Mouse (Mus musculus): ENCODE measurements around the gene Cfap45. TPM values are rescaled to one million over a fixed set of nuclear protein-coding genes. Genes with fewer than 3 reads are reported as not detected.

The Cfap45 gene
- polyA plus RNA-seq, 1 experiment from 2014 or later, result 2.6 TPM

- Histone ChIP-seq H3K9ac (no peak overlapping the region), H3K27me3 (no peaks in the 10 kb centered on the region), H3K4me1 (peaks cover 7% of the 10 kb centered on the region; the same call in 1 of the 2 replicates), H3K9me3 (no peaks in the 10 kb centered on the region), H3K27ac (no peak overlapping the region), H3K4me2 (no peak overlapping the region), H3K4me3 (replicated peaks) (no peak overlapping the region), H3K36me3 (replicated peaks) (no peaks in the 10 kb centered on the region)
- WGBS, result 53% methylated on average over 8 of the region's 8 CpGs
- no peak for ATAC-seq (ENCODE audit: low FRiP score)
These were observed 10.6 kb upstream of the Cfap45 start for GRCm38 (mm10) chr1:172509983-172510382.

- no peak overlapping the region for H3K4me2 ChIP-seq
- peak; percentile 50 for ATAC-seq (ENCODE audit: low FRiP score)
These were observed 10.1 kb upstream of the Cfap45 start for GRCm38 (mm10) chr1:172510421-172510972.

GRCm38 (mm10) chr1:172512962-172513361 is 7.6 kb upstream of the Cfap45 start:
- no peak overlapping the region for H3K4me3 ChIP-seq (replicated peaks)
- peaks cover 7% of the 10 kb centered on the region; the same call in 1 of the 2 replicates for H3K4me1 ChIP-seq
- H3K36me3 ChIP-seq (replicated peaks), result no peaks in the 10 kb centered on the region
- ATAC-seq (ENCODE audit: low FRiP score), result no peak
- 35% methylated on average over 13 of the region's 13 CpGs for WGBS
- 0 out of 2 replicates have a peak, but pooled peaks cover 1% of the 10 kb centered on the region for H3K9me3 ChIP-seq
- no peaks in the 10 kb centered on the region for H3K27me3 ChIP-seq
- no peak overlapping the region for H3K27ac ChIP-seq
- H3K4me2 ChIP-seq, result peak overlapping the region; percentile 15; the same call in 1 of the 2 replicates
- H3K9ac ChIP-seq, result no peak overlapping the region

More at GRCm38 (mm10) chr1:172510421-172510972, 10.1 kb upstream of the Cfap45 start:
- H3K4me3 ChIP-seq (replicated peaks), result no peak overlapping the region
- H3K27ac ChIP-seq, result no peak overlapping the region
- H3K9ac ChIP-seq, result no peak overlapping the region
- 21% methylated on average over 13 of the region's 13 CpGs for WGBS
- no peaks in the 10 kb centered on the region for H3K9me3 ChIP-seq
- no peaks in the 10 kb centered on the region for H3K36me3 ChIP-seq (replicated peaks)
- peaks cover 7% of the 10 kb centered on the region; the same call in 1 of the 2 replicates for H3K4me1 ChIP-seq
- H3K27me3 ChIP-seq, result no peaks in the 10 kb centered on the region

- no peak overlapping the region for H3K9ac ChIP-seq
- H3K36me3 ChIP-seq (replicated peaks), result no peaks in the 10 kb centered on the region
- WGBS, result 92% methylated on average over 17 of the region's 17 CpGs
- H3K9me3 ChIP-seq, result 0 out of 2 replicates have a peak, but pooled peaks cover 3% of the 10 kb centered on the region
- H3K27me3 ChIP-seq, result no peaks in the 10 kb centered on the region
- no peak overlapping the region for H3K27ac ChIP-seq
- H3K4me1 ChIP-seq, result peaks cover 7% of the 10 kb centered on the region; the same call in 1 of the 2 replicates
- ATAC-seq (ENCODE audit: low FRiP score), result no peak
- no peak overlapping the region for H3K4me3 ChIP-seq (replicated peaks)
- no peak overlapping the region for H3K4me2 ChIP-seq
These were observed 6.9 kb upstream of the Cfap45 start for GRCm38 (mm10) chr1:172513525-172514212.

GRCm38 (mm10) chr1:172514213-172514529 is 6.4 kb upstream of the Cfap45 start:
- ATAC-seq (ENCODE audit: low FRiP score), result no peak
- no peaks in the 10 kb centered on the region for H3K27me3 ChIP-seq
- H3K4me1 ChIP-seq, result peaks cover 7% of the 10 kb centered on the region; the same call in 1 of the 2 replicates
- no peak overlapping the region for H3K27ac ChIP-seq
- H3K9me3 ChIP-seq, result 0 out of 2 replicates have a peak, but pooled peaks cover 3% of the 10 kb centered on the region
- no peaks in the 10 kb centered on the region for H3K36me3 ChIP-seq (replicated peaks)
- 90% methylated on average over 4 of the region's 4 CpGs for WGBS
- no peak overlapping the region for H3K9ac ChIP-seq
- H3K4me3 ChIP-seq (replicated peaks), result no peak overlapping the region
- H3K4me2 ChIP-seq, result no peak overlapping the region

- H3K27ac ChIP-seq, result no peak overlapping the region
- WGBS, result 87% methylated on average over 7 of the region's 7 CpGs
These were observed 5.9 kb upstream of the Cfap45 start for GRCm38 (mm10) chr1:172514551-172515268.

GRCm38 (mm10) chr1:172515396-172515795 is 5.2 kb upstream of the Cfap45 start:
- H3K27ac ChIP-seq, result no peak overlapping the region
- 0 out of 2 replicates have a peak, but pooled peaks cover 3% of the 10 kb centered on the region for H3K9me3 ChIP-seq
- no peaks in the 10 kb centered on the region for H3K27me3 ChIP-seq
- H3K4me1 ChIP-seq, result peaks cover 10% of the 10 kb centered on the region
- ATAC-seq (ENCODE audit: low FRiP score), result no peak
- 76% methylated on average over 1 of the region's 1 CpGs for WGBS
- H3K4me2 ChIP-seq, result no peak overlapping the region
- no peak overlapping the region for H3K9ac ChIP-seq
- H3K4me3 ChIP-seq (replicated peaks), result no peak overlapping the region
- no peaks in the 10 kb centered on the region for H3K36me3 ChIP-seq (replicated peaks)

More at GRCm38 (mm10) chr1:172514551-172515268, 5.9 kb upstream of the Cfap45 start:
- no peaks in the 10 kb centered on the region for H3K36me3 ChIP-seq (replicated peaks)
- H3K9me3 ChIP-seq, result 0 out of 2 replicates have a peak, but pooled peaks cover 3% of the 10 kb centered on the region
- peaks cover 7% of the 10 kb centered on the region; the same call in 1 of the 2 replicates for H3K4me1 ChIP-seq
- ATAC-seq (ENCODE audit: low FRiP score), result no peak
- H3K4me2 ChIP-seq, result no peak overlapping the region
- H3K9ac ChIP-seq, result no peak overlapping the region
- no peak overlapping the region for H3K4me3 ChIP-seq (replicated peaks)
- H3K27me3 ChIP-seq, result no peaks in the 10 kb centered on the region

- Histone ChIP-seq H3K27ac (no peak overlapping the region), H3K4me2 (no peak overlapping the region), H3K9ac (no peak overlapping the region), H3K4me3 (replicated peaks) (no peak overlapping the region), H3K9me3 (0 out of 2 replicates have a peak, but pooled peaks cover 3% of the 10 kb centered on the region), H3K4me1 (peaks cover 16% of the 10 kb centered on the region), H3K27me3 (peaks cover 9% of the 10 kb centered on the region; the same call in 1 of the 2 replicates), H3K36me3 (replicated peaks) (no peaks in the 10 kb centered on the region)
- 73% methylated on average over 4 of the region's 4 CpGs for WGBS
- ATAC-seq (ENCODE audit: low FRiP score), result no peak
These were observed 2.6 kb upstream of the Cfap45 start for GRCm38 (mm10) chr1:172518013-172518412.

- Histone ChIP-seq H3K36me3 (replicated peaks) (no peaks in the 10 kb centered on the region), H3K27me3 (peaks cover 9% of the 10 kb centered on the region; the same call in 1 of the 2 replicates), H3K4me3 (replicated peaks) (no peak overlapping the region), H3K4me1 (peaks cover 16% of the 10 kb centered on the region), H3K9ac (no peak overlapping the region), H3K4me2 (no peak overlapping the region), H3K27ac (no peak overlapping the region), H3K9me3 (0 out of 2 replicates have a peak, but pooled peaks cover 3% of the 10 kb centered on the region)
- WGBS, result 77% methylated on average over 6 of the region's 6 CpGs
- no peak for ATAC-seq (ENCODE audit: low FRiP score)
These were observed 957 bp upstream of the Cfap45 start for GRCm38 (mm10) chr1:172519644-172520043.

GRCm38 (mm10) chr1:172522524-172522923 is 1.9 kb downstream of the Cfap45 start:
- Histone ChIP-seq H3K27me3 (peaks cover 14% of the 10 kb centered on the region), H3K36me3 (replicated peaks) (no peaks in the 10 kb centered on the region), H3K4me2 (no peak overlapping the region), H3K27ac (no peak overlapping the region), H3K4me3 (replicated peaks) (no peak overlapping the region), H3K9ac (no peak overlapping the region), H3K4me1 (peaks cover 16% of the 10 kb centered on the region), H3K9me3 (0 out of 2 replicates have a peak, but pooled peaks cover 3% of the 10 kb centered on the region)
- no peak for ATAC-seq (ENCODE audit: low FRiP score)
- WGBS, result 71% methylated on average over 7 of the region's 7 CpGs

- Histone ChIP-seq H3K27me3 (peaks cover 18% of the 10 kb centered on the region), H3K36me3 (replicated peaks) (no peaks in the 10 kb centered on the region), H3K4me1 (peaks cover 16% of the 10 kb centered on the region), H3K4me3 (replicated peaks) (no peak overlapping the region), H3K9ac (no peak overlapping the region), H3K4me2 (no peak overlapping the region), H3K9me3 (no peaks in the 10 kb centered on the region), H3K27ac (no peak overlapping the region)
- 75% methylated on average over 12 of the region's 12 CpGs for WGBS
- ATAC-seq (ENCODE audit: low FRiP score), result no peak
These were observed 3.1 kb downstream of the Cfap45 start for GRCm38 (mm10) chr1:172523699-172524101.
